Mouse (Mus musculus) liver (tissue): Measurements from ENCODE around the gene Gbx2.

Source experiments
- DNase-seq: peaks from one replicate; pipeline ENCODE4 v3.0.0-alpha.2; 2020; ENCODE audit warnings: mixed read lengths

Gene Gbx2

GRCm38 (mm10) chr1:89902236-89902635 is 28.7 kb downstream of the Gbx2 start:
- no peak for DNase-seq

- DNase-seq: no peak
Observed at GRCm38 (mm10) chr1:89901381-89901780, 29.6 kb downstream of the Gbx2 start.

GRCm38 (mm10) chr1:89899761-89900445 is 31.1 kb downstream of the Gbx2 start:
- no peak for DNase-seq

GRCm38 (mm10) chr1:89899036-89899435 is 31.9 kb downstream of the Gbx2 start:
- no peak for DNase-seq

GRCm38 (mm10) chr1:89895801-89896200 is 35.2 kb downstream of the Gbx2 start:
- no peak for DNase-seq

GRCm38 (mm10) chr1:89892281-89892680 is 38.7 kb downstream of the Gbx2 start:
- no peak for DNase-seq

- DNase-seq: no peak
Observed at GRCm38 (mm10) chr1:89891400-89891799, 39.6 kb downstream of the Gbx2 start.

- DNase-seq: no peak
Observed at GRCm38 (mm10) chr1:89885696-89886095, 45.3 kb downstream of the Gbx2 start.

- no peak for DNase-seq
Observed at GRCm38 (mm10) chr1:89884335-89884734, 46.6 kb downstream of the Gbx2 start.

- no peak for DNase-seq
Observed at GRCm38 (mm10) chr1:89880834-89881233, 50.1 kb downstream of the Gbx2 start.

GRCm38 (mm10) chr1:89880193-89880592 is 50.8 kb downstream of the Gbx2 start:
- no peak for DNase-seq

GRCm38 (mm10) chr1:89878496-89878895 is 52.5 kb downstream of the Gbx2 start:
- DNase-seq: no peak
